Mouse (Mus musculus): ENCODE results near the gene 4930470P17Rik. TPM values are rescaled to one million over a fixed set of nuclear protein-coding genes. Genes with fewer than 3 reads are reported as not detected.
"Not testable (repeated sequence)": the region's sequence is repeated elsewhere in the genome, so short reads cannot be mapped to it uniquely, and the experiment has no call there.

Gene 4930470P17Rik
- total RNA-seq (2015; ENCODE audit: low replicate concordance) (not detected in 2 replicates), total RNA-seq (2017; ENCODE audit: low replicate concordance) (not detected in 2 replicates)

GRCm38 (mm10) chr2:170601917-170602316, at the start of gene 4930470P17Rik:
Gene 4930470P17Rik (minus strand): TSS chr2:170602017.
- no peak for ATAC-seq (replicated peaks; ENCODE audit: low FRiP score, poor library complexity, severe bottlenecking)

GRCm38 (mm10) chr2:170651483-170651882, 49.7 kb upstream of the 4930470P17Rik start:
- no peak for ATAC-seq (replicated peaks; ENCODE audit: low FRiP score, poor library complexity, severe bottlenecking)

GRCm38 (mm10) chr2:170648542-170648941, 46.7 kb upstream of the 4930470P17Rik start:
- no peak for ATAC-seq (replicated peaks; ENCODE audit: low FRiP score, poor library complexity, severe bottlenecking)

GRCm38 (mm10) chr2:170646201-170646600, 44.4 kb upstream of the 4930470P17Rik start:
- ATAC-seq (replicated peaks; ENCODE audit: low FRiP score, poor library complexity, severe bottlenecking), result no peak

GRCm38 (mm10) chr2:170642338-170642806, 40.6 kb upstream of the 4930470P17Rik start:
- ATAC-seq (replicated peaks; ENCODE audit: low FRiP score, poor library complexity, severe bottlenecking), result no peak

- ATAC-seq (replicated peaks; ENCODE audit: low FRiP score, poor library complexity, severe bottlenecking), result no peak
Measured at GRCm38 (mm10) chr2:170640281-170640680, 38.5 kb upstream of the 4930470P17Rik start.

GRCm38 (mm10) chr2:170638746-170639145, 36.9 kb upstream of the 4930470P17Rik start:
- ATAC-seq (replicated peaks; ENCODE audit: low FRiP score, poor library complexity, severe bottlenecking), result no peak

- no peak for ATAC-seq (replicated peaks; ENCODE audit: low FRiP score, poor library complexity, severe bottlenecking)
Measured at GRCm38 (mm10) chr2:170632998-170633622, 31.3 kb upstream of the 4930470P17Rik start.

- ATAC-seq (replicated peaks; ENCODE audit: low FRiP score, poor library complexity, severe bottlenecking), result no peak
Measured at GRCm38 (mm10) chr2:170632386-170632785, 30.6 kb upstream of the 4930470P17Rik start.

- no peak for ATAC-seq (replicated peaks; ENCODE audit: low FRiP score, poor library complexity, severe bottlenecking)
Measured at GRCm38 (mm10) chr2:170631375-170631774, 29.6 kb upstream of the 4930470P17Rik start.

- no peak for ATAC-seq (replicated peaks; ENCODE audit: low FRiP score, poor library complexity, severe bottlenecking)
Measured at GRCm38 (mm10) chr2:170630553-170630952, 28.7 kb upstream of the 4930470P17Rik start.

GRCm38 (mm10) chr2:170627991-170628390, 26.2 kb upstream of the 4930470P17Rik start:
- not testable (repeated sequence) for ATAC-seq (replicated peaks; ENCODE audit: low FRiP score, poor library complexity, severe bottlenecking)

GRCm38 (mm10) chr2:170624201-170624880, 22.5 kb upstream of the 4930470P17Rik start:
- ATAC-seq (replicated peaks; ENCODE audit: low FRiP score, poor library complexity, severe bottlenecking), result not testable (repeated sequence)

GRCm38 (mm10) chr2:170622985-170623384, 21.2 kb upstream of the 4930470P17Rik start:
- no peak for ATAC-seq (replicated peaks; ENCODE audit: low FRiP score, poor library complexity, severe bottlenecking)

GRCm38 (mm10) chr2:170618862-170619492, 17.2 kb upstream of the 4930470P17Rik start:
- no peak for ATAC-seq (replicated peaks; ENCODE audit: low FRiP score, poor library complexity, severe bottlenecking)

GRCm38 (mm10) chr2:170611794-170612193, 10.0 kb upstream of the 4930470P17Rik start:
- not testable (repeated sequence) for ATAC-seq (replicated peaks; ENCODE audit: low FRiP score, poor library complexity, severe bottlenecking)

- no peak for ATAC-seq (replicated peaks; ENCODE audit: low FRiP score, poor library complexity, severe bottlenecking)
Measured at GRCm38 (mm10) chr2:170601171-170601570, 646 bp downstream of the 4930470P17Rik start.

GRCm38 (mm10) chr2:170597586-170597985, 4.2 kb downstream of the 4930470P17Rik start:
- ATAC-seq (replicated peaks; ENCODE audit: low FRiP score, poor library complexity, severe bottlenecking), result no peak

GRCm38 (mm10) chr2:170596726-170597125, 5.1 kb downstream of the 4930470P17Rik start:
- no peak for ATAC-seq (replicated peaks; ENCODE audit: low FRiP score, poor library complexity, severe bottlenecking)

- no peak for ATAC-seq (replicated peaks; ENCODE audit: low FRiP score, poor library complexity, severe bottlenecking)
Measured at GRCm38 (mm10) chr2:170592161-170592560, 9.7 kb downstream of the 4930470P17Rik start.

Data from erythroblast, adult 5-6 weeks (primary cell).